Mouse (Mus musculus) effector memory CD4-positive, alpha-beta T cell, adult 5 months (primary cell): ENCODE results near the gene Wnk1. TPM values are rescaled to one million over a fixed set of nuclear protein-coding genes. Genes with fewer than 3 reads are reported as not detected.

Experiments used
- polyA plus RNA-seq: library from polyadenylated mRNA; unstranded; fragments of 100-300 nt; shearing (Covaris generic); gene quantifications from one replicate; pipeline ENCODE4 v1.2.1, GENCODE M21; 2017

Wnk1 gene
- polyA plus RNA-seq = 152 TPM

DNA sequence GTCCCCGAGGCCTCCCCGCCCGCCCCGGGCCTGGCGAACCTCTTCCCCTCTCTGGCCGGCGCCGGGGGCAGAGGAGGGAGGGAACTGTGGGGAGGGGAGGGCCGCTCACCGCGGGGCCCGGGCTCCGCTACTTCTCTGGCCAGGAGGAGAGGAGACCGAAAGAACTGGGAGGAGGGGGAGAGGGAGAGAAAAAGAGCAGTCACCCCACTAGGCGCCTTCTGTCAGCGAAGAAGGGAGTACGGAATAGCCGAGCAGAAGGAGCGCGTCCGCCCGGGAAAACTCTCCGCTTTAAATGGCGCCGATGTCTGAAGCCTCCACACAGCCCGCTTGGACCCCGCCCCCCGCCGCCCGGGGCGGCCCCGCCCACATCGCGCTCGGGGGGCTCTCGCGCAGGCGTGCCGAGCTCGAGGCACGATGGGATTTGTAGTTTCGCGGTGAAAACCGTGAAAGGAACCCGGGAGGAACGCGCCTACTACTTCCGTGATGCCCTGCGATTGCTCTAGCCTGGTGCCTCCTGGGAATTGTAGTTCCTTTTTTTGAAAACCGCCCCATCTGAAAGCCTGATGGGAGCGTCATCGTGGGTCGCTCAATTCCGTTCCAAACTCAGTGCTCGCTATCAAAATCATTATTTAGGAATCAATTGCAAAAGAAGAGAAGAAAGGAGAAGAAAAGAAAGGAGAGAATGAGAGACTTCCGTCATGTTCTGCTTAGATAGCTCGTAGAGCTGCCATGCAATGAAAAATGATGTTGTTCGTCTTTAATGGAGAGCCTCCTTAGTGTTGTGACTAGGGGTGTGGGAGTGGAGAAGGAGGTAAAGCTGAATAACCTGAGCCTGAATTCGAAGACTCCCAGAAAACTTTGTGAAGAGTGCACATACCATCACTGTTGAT lies at the start of gene Wnk1:
TSS of gene Wnk1 (minus strand) at position 307 of the 890 bp plus-strand sequence.

GRCm38 (mm10) chr6:119902204-119903080 lies 136.0 kb downstream of the Wnk1 start, which contains the start of gene Rad52:
TSS of gene Rad52 (plus strand) at chr6:119902698.

Other genes starting within 250 kb of the Wnk1 start
- gene Erc1, start 190.5 kb downstream of the Wnk1 start, polyA plus RNA-seq = 10.6 TPM
- 16.0 TPM for gene Rad52, start 136.0 kb downstream of the Wnk1 start, polyA plus RNA-seq
- gene Ninj2, start 54.7 kb upstream of the Wnk1 start, polyA plus RNA-seq = 0.94 TPM